Mouse (Mus musculus) liver, embryonic 13.5 days (tissue): Measurements from ENCODE around the gene Gm42372. TPM values are rescaled to one million over a fixed set of nuclear protein-coding genes. Genes with fewer than 3 reads are reported as not detected.

Experiments used
- ATAC-seq: fragments of 200-750 bp; cut with Nextera tagmentation; 2 replicates; pipeline ENCODE4 v1.8.0; 2017; ENCODE audit warnings: low read depth, mild to moderate bottlenecking, moderate number of reproducible peaks, moderate library complexity
- DNase-seq: peaks from one replicate; pipeline ENCODE4 v3.0.0; 2022
- H3K27ac ChIP-seq: fragments of 300-500 bp; sonication (generic); 2 replicates; pipeline ENCODE4 v1.5.1; 2015; ENCODE audit warnings: moderate library complexity, mild to moderate bottlenecking, inconsistent platforms
- H3K27me3 ChIP-seq: fragments of 300-500 bp; sonication (generic); 2 replicates; pipeline ENCODE4 v1.6.1; 2015; ENCODE audit warnings: mild to moderate bottlenecking, inconsistent platforms
- H3K36me3 ChIP-seq: fragments of 300-500 bp; sonication (generic); 2 replicates; pipeline ENCODE4 v1.6.1; 2015; ENCODE audit warnings: mild to moderate bottlenecking, inconsistent platforms
- H3K4me1 ChIP-seq: fragments of 300-500 bp; sonication (generic); replicated peaks from 2 replicates; pipeline ENCODE4 v1.6.1; 2015; ENCODE audit warnings: inconsistent platforms
- H3K4me2 ChIP-seq: fragments of 300-500 bp; sonication (generic); 2 replicates; pipeline ENCODE4 v1.6.1; 2015; ENCODE audit warnings: inconsistent platforms, mild to moderate bottlenecking, moderate library complexity
- H3K4me3 ChIP-seq: fragments of 300-500 bp; sonication (generic); replicated peaks from 2 replicates; pipeline ENCODE4 v1.5.1; 2015; ENCODE audit warnings: mild to moderate bottlenecking, inconsistent platforms
- H3K9ac ChIP-seq: fragments of 300-500 bp; sonication (generic); 2 replicates; pipeline ENCODE4 v1.6.1; 2015; ENCODE audit warnings: mild to moderate bottlenecking, inconsistent platforms
- H3K9me3 ChIP-seq: fragments of 300-500 bp; sonication (generic); replicated peaks from 2 replicates; pipeline ENCODE4 v1.6.1; 2016; ENCODE audit warnings: inconsistent platforms
- WGBS: fragments of 180-500 bp; shearing (Covaris S2); methylation state at CpG from one replicate; pipeline ENCODE4 v1.1.7; 2015; ENCODE audit not compliant: insufficient replicate concordance; 5-methylcytosine and 5-hydroxymethylcytosine counted together
- polyA plus RNA-seq: library from polyadenylated mRNA; unstranded; fragments of >200 nt; fragmentation: Nextera tagmentation; extraction: Ambion mirVana; gene quantifications from 2 replicates; pipeline ENCODE4 v1.2.1, GENCODE M21; 2015

Gm42372 gene
- polyA plus RNA-seq, 1 experiment from 2014 or later = 0.09 TPM

- DNase-seq = no peak
Observed at GRCm38 (mm10) chr7:17010010-17010347, 27.1 kb downstream of the Gm42372 start.

GRCm38 (mm10) chr7:17011909-17012590, 29.2 kb downstream of the Gm42372 start:
- ATAC-seq (no peak), DNase-seq (no peak)
- no peak overlapping the region for H3K4me3 ChIP-seq
- peaks cover 9% of the 10 kb centered on the region for H3K4me1 ChIP-seq
- no peaks in the 10 kb centered on the region for H3K27me3 ChIP-seq
- H3K27ac ChIP-seq = no peak overlapping the region
- WGBS = 77% methylated on average over 7 of the region's 7 CpGs
- H3K36me3 ChIP-seq = peaks cover 99% of the 10 kb centered on the region
- H3K9ac ChIP-seq = no peak overlapping the region
- H3K9me3 ChIP-seq = no peaks in the 10 kb centered on the region
- H3K4me2 ChIP-seq = no peak overlapping the region

More at GRCm38 (mm10) chr7:17010010-17010347, 27.1 kb downstream of the Gm42372 start:
- Histone ChIP-seq H3K4me3 (no peak overlapping the region), H3K9ac (no peak overlapping the region), H3K9me3 (no peaks in the 10 kb centered on the region), H3K4me1 (peaks cover 9% of the 10 kb centered on the region; the same call in 1 of the 2 replicates), H3K27ac (no peak overlapping the region), H3K36me3 (peaks cover 99% of the 10 kb centered on the region), H3K27me3 (no peaks in the 10 kb centered on the region), H3K4me2 (no peak overlapping the region)
- ATAC-seq = no peak
- WGBS = 79% methylated on average over 5 of the region's 5 CpGs

GRCm38 (mm10) chr7:17015381-17015780, 32.5 kb downstream of the Gm42372 start:
- ATAC-seq (no peak), DNase-seq (no peak)
- H3K36me3 ChIP-seq = peaks cover 95% of the 10 kb centered on the region
- no peak overlapping the region for H3K9ac ChIP-seq
- peaks cover 29% of the 10 kb centered on the region for H3K4me1 ChIP-seq
- H3K4me3 ChIP-seq = no peak overlapping the region
- H3K4me2 ChIP-seq = no peak overlapping the region
- no peaks in the 10 kb centered on the region for H3K9me3 ChIP-seq
- H3K27ac ChIP-seq = no peak overlapping the region
- no peaks in the 10 kb centered on the region for H3K27me3 ChIP-seq
- 89% methylated on average over 6 of the region's 6 CpGs for WGBS

- Histone ChIP-seq H3K36me3 (peaks cover 96% of the 10 kb centered on the region), H3K4me1 (peaks cover 43% of the 10 kb centered on the region), H3K9ac (no peak overlapping the region), H3K4me2 (no peak overlapping the region), H3K27ac (peak overlapping the region; percentile 43; the same call in 1 of the 2 replicates), H3K9me3 (no peaks in the 10 kb centered on the region), H3K27me3 (no peaks in the 10 kb centered on the region), H3K4me3 (no peak overlapping the region)
- ATAC-seq = peak; percentile 77
- WGBS = 85% methylated on average over 1 of the region's 1 CpGs
- no peak for DNase-seq
Observed at GRCm38 (mm10) chr7:17017036-17017435, 34.1 kb downstream of the Gm42372 start.

- WGBS = 66% methylated on average over 2 of the region's 2 CpGs
- peaks cover 96% of the 10 kb centered on the region for H3K36me3 ChIP-seq
Observed at GRCm38 (mm10) chr7:17017921-17018320, 35.0 kb downstream of the Gm42372 start.

GRCm38 (mm10) chr7:17019426-17020166, 36.7 kb downstream of the Gm42372 start:
- H3K9ac ChIP-seq = no peak overlapping the region
- H3K4me3 ChIP-seq = no peak overlapping the region
- no peaks in the 10 kb centered on the region for H3K27me3 ChIP-seq
- no peak overlapping the region for H3K4me2 ChIP-seq
- H3K36me3 ChIP-seq = peaks cover 93% of the 10 kb centered on the region
- no peaks in the 10 kb centered on the region for H3K9me3 ChIP-seq
- 61% methylated on average over 7 of the region's 7 CpGs for WGBS
- no peak overlapping the region for H3K27ac ChIP-seq
- H3K4me1 ChIP-seq = peaks cover 64% of the 10 kb centered on the region
- no peak for ATAC-seq
- no peak for DNase-seq

More at GRCm38 (mm10) chr7:17017921-17018320, 35.0 kb downstream of the Gm42372 start:
- no peak overlapping the region for H3K9ac ChIP-seq
- ATAC-seq (no peak), DNase-seq (no peak)
- H3K9me3 ChIP-seq = no peaks in the 10 kb centered on the region
- peak overlapping the region; percentile 55 for H3K27ac ChIP-seq
- no peak overlapping the region for H3K4me2 ChIP-seq
- no peaks in the 10 kb centered on the region for H3K27me3 ChIP-seq
- peaks cover 47% of the 10 kb centered on the region for H3K4me1 ChIP-seq
- no peak overlapping the region for H3K4me3 ChIP-seq

- H3K4me2 ChIP-seq = no peak overlapping the region
- H3K36me3 ChIP-seq = peaks cover 75% of the 10 kb centered on the region
- H3K9me3 ChIP-seq = no peaks in the 10 kb centered on the region
- ATAC-seq (no peak), DNase-seq (no peak)
- peaks cover 85% of the 10 kb centered on the region for H3K4me1 ChIP-seq
- H3K27me3 ChIP-seq = no peaks in the 10 kb centered on the region
- WGBS = 89% methylated on average over 15 of the region's 15 CpGs
- no peak overlapping the region for H3K4me3 ChIP-seq
- H3K9ac ChIP-seq = no peak overlapping the region
- H3K27ac ChIP-seq = no peak overlapping the region
Observed at GRCm38 (mm10) chr7:17022176-17022575, 39.3 kb downstream of the Gm42372 start.

- H3K4me3 ChIP-seq = no peak overlapping the region
- H3K36me3 ChIP-seq = peaks cover 63% of the 10 kb centered on the region
- no peaks in the 10 kb centered on the region for H3K9me3 ChIP-seq
- peaks cover 82% of the 10 kb centered on the region for H3K4me1 ChIP-seq
- WGBS = 47% methylated on average over 4 of the region's 4 CpGs
- no peaks in the 10 kb centered on the region for H3K27me3 ChIP-seq
- no peak for DNase-seq
- H3K9ac ChIP-seq = peak overlapping the region; percentile 1; the same call in 1 of the 2 replicates
- H3K27ac ChIP-seq = peak overlapping the region; percentile 56
- ATAC-seq = no peak
- peak overlapping the region; percentile 81 for H3K4me2 ChIP-seq
Observed at GRCm38 (mm10) chr7:17023701-17024100, 40.8 kb downstream of the Gm42372 start.

- Histone ChIP-seq H3K27me3 (no peaks in the 10 kb centered on the region), H3K9me3 (no peaks in the 10 kb centered on the region), H3K36me3 (peaks cover 59% of the 10 kb centered on the region), H3K4me3 (0 out of 2 replicates have a peak overlapping the region, but pooled peaks have one; percentile 1), H3K4me1 (peaks cover 86% of the 10 kb centered on the region), H3K27ac (peak overlapping the region; percentile 56), H3K4me2 (peak overlapping the region; percentile 81), H3K9ac (peak overlapping the region; percentile 1; the same call in 1 of the 2 replicates)
- 74% methylated on average over 6 of the region's 6 CpGs for WGBS
- ATAC-seq = no peak
- no peak for DNase-seq
Observed at GRCm38 (mm10) chr7:17024141-17024540, 41.3 kb downstream of the Gm42372 start.

GRCm38 (mm10) chr7:17024814-17025504, 42.1 kb downstream of the Gm42372 start:
- DNase-seq = no peak
- peaks cover 79% of the 10 kb centered on the region for H3K4me1 ChIP-seq
- WGBS = 56% methylated on average over 10 of the region's 10 CpGs
- ATAC-seq = no peak
- H3K36me3 ChIP-seq = peaks cover 51% of the 10 kb centered on the region
- no peaks in the 10 kb centered on the region for H3K9me3 ChIP-seq
- peak overlapping the region; percentile 56 for H3K27ac ChIP-seq
- H3K27me3 ChIP-seq = no peaks in the 10 kb centered on the region
- peak overlapping the region; percentile 93; the same call in 1 of the 2 replicates for H3K9ac ChIP-seq
- peak overlapping the region; percentile 81 for H3K4me2 ChIP-seq
- peak overlapping the region; percentile 94; the same call in 1 of the 2 replicates for H3K4me3 ChIP-seq

GRCm38 (mm10) chr7:17025505-17025894, 42.6 kb downstream of the Gm42372 start:
- Histone ChIP-seq H3K27me3 (no peaks in the 10 kb centered on the region), H3K9me3 (no peaks in the 10 kb centered on the region), H3K4me3 (peak overlapping the region; percentile 94), H3K4me2 (peak overlapping the region; percentile 81), H3K9ac (peak overlapping the region; percentile 93; the same call in 1 of the 2 replicates), H3K4me1 (peaks cover 74% of the 10 kb centered on the region), H3K36me3 (peaks cover 45% of the 10 kb centered on the region), H3K27ac (peak overlapping the region; percentile 56)
- DNase-seq = no peak
- no peak for ATAC-seq
- WGBS = 17% methylated on average over 4 of the region's 4 CpGs
